Comparison of ENCODE assay signal across 17 mouse cellular contexts in genomic region chr14:47844366-47844765, GRCm38 (mm10).
"Had no signal": no experiment of that assay in that cellular context is flagged by ENCODE, and none has a peak within 500 bp of the region (broad histone marks: within the 10 kb centered on the region; RNA-seq: fewer than 3 reads in every experiment).

No protein-coding gene starts in this region.

- DNase-seq: liver, embryonic 13.5 days; liver, postnatal 0 days; lung, embryonic 14.5 days; right cerebral cortex, postnatal 14 days; thymus, adult 2 months; thymus, postnatal 25 days; thymus, postnatal 4 days had no signal

- H3K9me3 ChIP-seq: liver, embryonic 13.5 days; liver, embryonic 15.5 days; megakaryocyte, embryonic 14.5 days; midbrain, embryonic 13.5 days; midbrain, embryonic 15.5 days; neural tube, embryonic 12.5 days; stomach, embryonic 15.5 days had no signal

- H3K4me1 ChIP-seq: liver, embryonic 13.5 days; liver, embryonic 15.5 days; megakaryocyte, embryonic 14.5 days; stomach, embryonic 15.5 days had no signal

- H3K27ac ChIP-seq: liver, embryonic 13.5 days; liver, embryonic 15.5 days; macrophage; midbrain, embryonic 13.5 days; midbrain, embryonic 15.5 days; neural tube, embryonic 12.5 days; stomach, embryonic 15.5 days; stomach, postnatal 0 days had no signal

- H3K9ac ChIP-seq: liver, embryonic 13.5 days; liver, embryonic 15.5 days; liver, postnatal 0 days; lung, embryonic 14.5 days; midbrain, embryonic 13.5 days; midbrain, embryonic 15.5 days; neural tube, embryonic 12.5 days; stomach, embryonic 15.5 days had no signal

- H3K36me3 ChIP-seq: liver, embryonic 13.5 days; liver, embryonic 15.5 days; midbrain, embryonic 13.5 days; midbrain, embryonic 15.5 days; neural tube, embryonic 12.5 days; stomach, embryonic 15.5 days had no signal

- H3K4me2 ChIP-seq: liver, embryonic 11.5 days; liver, embryonic 13.5 days; liver, embryonic 15.5 days; lung, embryonic 14.5 days; midbrain, embryonic 11.5 days; midbrain, embryonic 13.5 days; midbrain, embryonic 15.5 days; neural tube, embryonic 12.5 days; stomach, embryonic 15.5 days had no signal

- H3K27me3 ChIP-seq: liver, embryonic 13.5 days; liver, embryonic 15.5 days; megakaryocyte, embryonic 14.5 days; midbrain, embryonic 13.5 days; midbrain, embryonic 15.5 days; neural tube, embryonic 12.5 days; stomach, embryonic 15.5 days had no signal

- ATAC-seq: liver, postnatal 0 days; midbrain, embryonic 13.5 days; midbrain, embryonic 15.5 days had no signal

- H3K4me3 ChIP-seq: liver, embryonic 13.5 days; liver, embryonic 15.5 days; megakaryocyte, embryonic 14.5 days; midbrain, embryonic 13.5 days; midbrain, embryonic 15.5 days; neural tube, embryonic 12.5 days; stomach, embryonic 15.5 days had no signal
